ENCODE assay signal across 12 mouse cellular contexts in the genomic region with DNA sequence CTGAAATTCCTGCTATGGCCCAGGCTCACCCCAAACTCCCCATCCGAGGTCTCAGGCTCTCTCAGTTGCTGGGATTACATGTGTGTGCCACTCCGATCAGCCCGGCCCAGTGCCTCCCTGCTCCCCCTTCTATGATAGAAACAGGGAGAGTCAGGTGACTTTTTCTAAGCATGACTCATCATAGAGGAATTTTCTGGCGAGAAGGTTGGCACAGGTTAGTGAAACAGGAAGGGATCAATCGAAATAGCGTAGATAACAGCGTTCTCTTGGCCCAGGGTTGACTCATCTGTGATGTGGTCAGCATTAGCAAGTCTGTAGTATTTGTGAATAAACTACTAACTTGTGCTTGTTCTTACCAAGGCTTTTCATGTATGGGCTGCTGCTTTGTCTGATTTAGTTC. TPM values are rescaled to one million over a fixed set of nuclear protein-coding genes. Genes with fewer than 3 reads are reported as not detected.
DNase-seq lines count a peak whose midpoint lies in the region; ATAC-seq and TF ChIP-seq lines count a peak whose summit lies in the region.
"Had no signal": no experiment of that assay in that cellular context is flagged by ENCODE, and none has a peak within 500 bp of the region (broad histone marks: within the 10 kb centered on the region; RNA-seq: fewer than 3 reads in every experiment).

No protein-coding gene starts in this region.

- DNase-seq in kidney, postnatal 0 days (ENCODE audit: low spot score), result no peak
- peak; percentile 53 for DNase-seq in brain, adult 2 months (ENCODE audit: low read depth, low spot score)
- DNase-seq in layer of hippocampus, adult 11-12 months (ENCODE audit: low spot score), result no peak
- DNase-seq in kidney, adult 8-10 months, result no peak
- DNase-seq in retina, embryonic 14.5 days (ENCODE audit: low spot score), result no peak
- DNase-seq: cerebellum, postnatal 36 days; kidney, postnatal 36 days had no signal

- no peak overlapping the region for H3K27ac ChIP-seq in kidney, postnatal 0 days
- no peak overlapping the region for H3K27ac ChIP-seq in kidney, embryonic 15.5 days
- H3K27ac ChIP-seq in intestine, embryonic 15.5 days, result no peak overlapping the region
- H3K27ac ChIP-seq in small intestine, adult 2 months (ENCODE audit: insufficient read depth, low read depth, low read length), result peak overlapping the region; percentile 44; the same call in 1 of the 2 replicates
- H3K27ac ChIP-seq: forebrain, embryonic 15.5 days; limb, embryonic 10.5 days had no signal

- no peak for TF ChIP-seq CTCF in kidney, postnatal 0 days (IDR thresholded peaks at IDR 0.05; ENCODE audit: low read depth)
- no peak for TF ChIP-seq CTCF in small intestine, adult 2 months (IDR thresholded peaks at IDR 0.05; ENCODE audit: extremely low read depth, insufficient read length, insufficient replicate concordance, low read depth, low read length)

- no peaks in the 10 kb centered on the region for H3K27me3 ChIP-seq in kidney, postnatal 0 days (ENCODE audit: insufficient read depth, low read length)
- no peaks in the 10 kb centered on the region for H3K27me3 ChIP-seq in kidney, embryonic 15.5 days
- no peaks in the 10 kb centered on the region for H3K27me3 ChIP-seq in intestine, embryonic 15.5 days (replicated peaks)
- H3K27me3 ChIP-seq in small intestine, adult 2 months (ENCODE audit: control insufficient read depth, insufficient read depth, low read length), result no peaks in the 10 kb centered on the region
- H3K27me3 ChIP-seq: forebrain, embryonic 15.5 days had no signal

- H3K9ac ChIP-seq in kidney, postnatal 0 days (ENCODE audit: low read depth, low read length), result no peak overlapping the region
- H3K9ac ChIP-seq in kidney, embryonic 15.5 days, result no peak overlapping the region
- no peak overlapping the region for H3K9ac ChIP-seq in intestine, embryonic 15.5 days
- H3K9ac ChIP-seq: forebrain, embryonic 15.5 days had no signal

- ATAC-seq in kidney, postnatal 0 days (replicated peaks; ENCODE audit: low FRiP score, low read depth), result peak; percentile 44; the same call in 1 of the 2 replicates
- no peak for ATAC-seq in kidney, embryonic 15.5 days (replicated peaks; ENCODE audit: low FRiP score)
- ATAC-seq in intestine, embryonic 15.5 days, result peak; percentile 82
- ATAC-seq: forebrain, embryonic 15.5 days had no signal

- H3K4me1 ChIP-seq in kidney, postnatal 0 days (replicated peaks; ENCODE audit: insufficient read depth, low read length), result no peaks in the 10 kb centered on the region
- H3K4me1 ChIP-seq in kidney, embryonic 15.5 days, result 0 out of 2 replicates have a peak, but pooled peaks cover 17% of the 10 kb centered on the region
- 0 out of 2 replicates have a peak, but pooled peaks cover 6% of the 10 kb centered on the region for H3K4me1 ChIP-seq in intestine, embryonic 15.5 days (replicated peaks)
- H3K4me1 ChIP-seq in small intestine, adult 2 months (ENCODE audit: control insufficient read depth, insufficient read depth, insufficient read length, low read length), result peaks cover 3% of the 10 kb centered on the region; the same call in 1 of the 2 replicates

- no peaks in the 10 kb centered on the region for H3K9me3 ChIP-seq in kidney, postnatal 0 days (replicated peaks; ENCODE audit: low read length)
- no peaks in the 10 kb centered on the region for H3K9me3 ChIP-seq in kidney, embryonic 15.5 days (replicated peaks)
- H3K9me3 ChIP-seq in intestine, embryonic 15.5 days, result no peaks in the 10 kb centered on the region
- H3K9me3 ChIP-seq: forebrain, embryonic 15.5 days; limb, embryonic 10.5 days had no signal

- no peak overlapping the region for H3K4me3 ChIP-seq in kidney, postnatal 0 days (replicated peaks; ENCODE audit: low read depth, low read length)
- no peak overlapping the region for H3K4me3 ChIP-seq in kidney, embryonic 15.5 days (replicated peaks)
- no peak overlapping the region for H3K4me3 ChIP-seq in intestine, embryonic 15.5 days (replicated peaks)
- no peak overlapping the region for H3K4me3 ChIP-seq in small intestine, adult 2 months (ENCODE audit: low read depth, low read length)
- H3K4me3 ChIP-seq: forebrain, embryonic 15.5 days; limb, embryonic 10.5 days had no signal

- 58% methylated on average over 7 of the region's 7 CpGs for WGBS in kidney, postnatal 0 days
- 70% methylated on average over 7 of the region's 7 CpGs for WGBS in kidney, embryonic 15.5 days
- WGBS in intestine, embryonic 15.5 days, result 42% methylated on average over 7 of the region's 7 CpGs
- WGBS in small intestine, adult 2 months, result 17% methylated on average over 7 of the region's 7 CpGs

- H3K36me3 ChIP-seq in kidney, postnatal 0 days (ENCODE audit: insufficient read depth, low read length), result no peaks in the 10 kb centered on the region
- no peaks in the 10 kb centered on the region for H3K36me3 ChIP-seq in kidney, embryonic 15.5 days
- H3K36me3 ChIP-seq in intestine, embryonic 15.5 days, result no peaks in the 10 kb centered on the region
- peaks cover 2% of the 10 kb centered on the region; the same call in 1 of the 2 replicates for H3K36me3 ChIP-seq in small intestine, adult 2 months (ENCODE audit: control insufficient read depth, insufficient read depth, low read length)
- H3K36me3 ChIP-seq: forebrain, embryonic 15.5 days; limb, embryonic 10.5 days had no signal

- TF ChIP-seq POLR2A in small intestine, adult 2 months (IDR thresholded peaks at IDR 0.05; ENCODE audit: low read depth, low read length), result no peak

- H3K4me2 ChIP-seq in kidney, postnatal 0 days (ENCODE audit: low read length), result no peak overlapping the region
- H3K4me2 ChIP-seq in kidney, embryonic 15.5 days, result no peak overlapping the region
- H3K4me2 ChIP-seq in intestine, embryonic 15.5 days (replicated peaks), result no peak overlapping the region
- H3K4me2 ChIP-seq: forebrain, embryonic 15.5 days had no signal

RNA-seq across cellular contexts. Expression of a gene that starts 16.7 kb away (rescaled TPM):
- 33.2 and 34.9 TPM in 2 replicates for polyA plus RNA-seq in kidney, postnatal 0 days (2015; fragmentation: Nextera tagmentation; extraction: Ambion mirVana)
- 32.0 and 37.6 TPM in 2 replicates for polyA plus RNA-seq in kidney, embryonic 15.5 days (2015; fragmentation: Nextera tagmentation; extraction: Ambion mirVana)
- polyA plus RNA-seq in intestine, embryonic 15.5 days (2015; fragmentation: Nextera tagmentation; extraction: Ambion mirVana), result 50.6 and 53.7 TPM in 2 replicates
- polyA plus RNA-seq in small intestine, adult 2 months (2012; rRNA removed), result 22.5 and 75.9 TPM in 2 replicates

RNA-seq across cellular contexts. Expression of a gene that starts 59.0 kb away (rescaled TPM):
- polyA plus RNA-seq in kidney, postnatal 0 days (2015; fragmentation: Nextera tagmentation; extraction: Ambion mirVana), result 62.9 and 65.0 TPM in 2 replicates
- 52.0 and 56.8 TPM in 2 replicates for polyA plus RNA-seq in kidney, embryonic 15.5 days (2015; fragmentation: Nextera tagmentation; extraction: Ambion mirVana)
- 35.9 and 42.0 TPM in 2 replicates for polyA plus RNA-seq in intestine, embryonic 15.5 days (2015; fragmentation: Nextera tagmentation; extraction: Ambion mirVana)
- polyA plus RNA-seq in small intestine, adult 2 months (2012; rRNA removed), result 0.39 and 0.72 TPM in 2 replicates

Comparison
In these comparisons a context has a peak if more than half of its experiments do, and no peak if none do; other contexts are left out.
1. RNA of a gene that starts 59.0 kb away (polyA plus RNA-seq): 62.9 to 65.0 TPM in kidney, postnatal 0 days, 52.0 to 56.8 TPM in kidney, embryonic 15.5 days and 35.9 to 42.0 TPM in intestine, embryonic 15.5 days; 0.39 to 0.72 TPM in small intestine, adult 2 months; every median in the first group is over 10 times any median in the second.